Mouse (Mus musculus) lung, embryonic 15.5 days (tissue): ENCODE measurements at regions not wholly inside any gene's neighbourhood (a gene's known extent, or its start where the extent isn't known, plus 50 kb on each side); places are given as distances from the start of the nearest gene placed in this dataset.

ENCODE experiments used
- ATAC-seq: fragments of 200-750 bp; cut with Nextera tagmentation; 2 replicates; pipeline ENCODE4 v1.8.0; 2017; ENCODE audit warnings: moderate number of reproducible peaks, borderline replicate concordance; ENCODE audit not compliant: low FRiP score, low TSS enrichment; ENCODE audit errors: extremely low read depth
- H3K27ac ChIP-seq: fragments of 300-500 bp; sonication (generic); 2 replicates; pipeline ENCODE4 v1.5.1; 2015; ENCODE audit warnings: moderate library complexity, mild to moderate bottlenecking, inconsistent platforms
- H3K27me3 ChIP-seq: fragments of 300-500 bp; sonication (generic); 2 replicates; pipeline ENCODE4 v1.6.1; 2015; ENCODE audit warnings: inconsistent platforms
- H3K36me3 ChIP-seq: fragments of 300-500 bp; sonication (generic); 2 replicates; pipeline ENCODE4 v1.6.1; 2015; ENCODE audit warnings: inconsistent platforms
- H3K4me1 ChIP-seq: fragments of 300-500 bp; sonication (generic); 2 replicates; pipeline ENCODE4 v1.6.1; 2015; ENCODE audit warnings: inconsistent platforms
- H3K4me2 ChIP-seq: fragments of 300-500 bp; sonication (generic); 2 replicates; pipeline ENCODE4 v1.6.1; 2015; ENCODE audit warnings: inconsistent platforms, mild to moderate bottlenecking, moderate library complexity
- H3K4me3 ChIP-seq: fragments of 300-500 bp; sonication (generic); 2 replicates; pipeline ENCODE4 v1.5.1; 2015; ENCODE audit warnings: mild to moderate bottlenecking, inconsistent platforms
- H3K9ac ChIP-seq: fragments of 300-500 bp; sonication (generic); 2 replicates; pipeline ENCODE4 v1.6.1; 2015; ENCODE audit warnings: inconsistent platforms
- H3K9me3 ChIP-seq: fragments of 300-500 bp; sonication (generic); 2 replicates; pipeline ENCODE4 v1.6.1; 2016; ENCODE audit warnings: inconsistent platforms
- WGBS: fragments of 180-500 bp; shearing (Covaris S2); methylation state at CpG from one replicate; pipeline ENCODE4 v1.1.7; 2015; 5-methylcytosine and 5-hydroxymethylcytosine counted together

DNA sequence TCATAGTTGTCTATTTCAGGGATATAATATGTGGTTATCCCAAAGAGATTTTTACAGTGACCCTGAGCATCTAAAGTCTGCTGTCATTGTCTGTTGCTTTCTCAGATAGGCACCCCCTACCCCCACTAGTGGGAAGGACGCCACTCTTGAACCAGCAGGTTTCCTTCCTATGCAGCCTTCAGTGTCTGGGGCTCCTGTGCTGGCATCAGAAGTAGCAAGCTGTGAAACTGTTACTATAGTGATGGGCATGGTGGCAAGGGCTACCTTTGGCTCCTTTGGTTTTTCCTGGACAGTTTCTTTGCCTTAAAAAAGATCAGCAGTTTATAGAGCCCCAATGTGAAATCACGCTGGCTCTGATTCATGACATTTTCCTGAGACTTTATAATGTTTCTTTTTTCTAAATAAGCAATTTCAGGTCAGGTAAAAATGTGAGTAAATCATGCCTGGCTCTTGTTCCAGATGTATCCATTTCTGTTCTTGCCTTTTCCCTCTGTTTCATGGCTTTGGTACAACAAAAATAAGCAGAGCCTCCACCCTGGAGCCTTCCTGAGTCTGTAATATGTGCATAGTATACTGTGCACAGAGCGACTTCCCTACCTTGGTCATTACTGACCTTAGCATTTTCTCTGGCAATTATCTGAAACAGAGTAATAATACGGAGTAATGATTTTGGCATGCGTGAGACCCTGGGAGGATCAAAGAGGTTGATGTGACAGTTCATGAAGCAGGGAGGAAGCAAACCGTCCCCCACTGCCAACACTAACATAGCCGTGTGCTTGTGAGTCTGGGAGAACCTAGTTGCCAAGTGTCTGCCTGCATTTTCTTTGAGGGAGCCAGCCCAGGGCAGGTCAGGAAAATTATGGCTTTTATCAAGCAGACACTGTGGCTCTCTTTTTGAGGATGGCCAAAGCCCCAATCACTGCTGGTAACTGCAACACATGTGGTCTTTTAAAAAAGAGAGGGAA is 124.8 kb downstream of the Mettl11b start:
- Histone ChIP-seq H3K27ac (no peak overlapping the region), H3K9me3 (no peaks in the 10 kb centered on the region), H3K4me3 (no peak overlapping the region), H3K4me1 (no peaks in the 10 kb centered on the region), H3K36me3 (no peaks in the 10 kb centered on the region), H3K4me2 (no peak overlapping the region), H3K9ac (no peak overlapping the region), H3K27me3 (no peaks in the 10 kb centered on the region)
- 51% methylated on average over 7 of the region's 7 CpGs for WGBS
- no peak for ATAC-seq

GRCm38 (mm10) chr1:163576411-163576810 is 148.6 kb downstream of the Mettl11b start:
- Histone ChIP-seq H3K27ac (no peak overlapping the region), H3K4me1 (peaks cover 20% of the 10 kb centered on the region), H3K4me3 (no peak overlapping the region), H3K4me2 (no peak overlapping the region), H3K9ac (no peak overlapping the region), H3K36me3 (no peaks in the 10 kb centered on the region), H3K9me3 (no peaks in the 10 kb centered on the region), H3K27me3 (no peaks in the 10 kb centered on the region)
- WGBS: 25% methylated on average over 4 of the region's 4 CpGs
- no peak for ATAC-seq

GRCm38 (mm10) chr1:163575593-163575992 is 149.4 kb downstream of the Mettl11b start:
- Histone ChIP-seq H3K9ac (no peak overlapping the region), H3K9me3 (no peaks in the 10 kb centered on the region), H3K4me3 (no peak overlapping the region), H3K4me1 (peaks cover 20% of the 10 kb centered on the region), H3K4me2 (no peak overlapping the region), H3K27ac (no peak overlapping the region), H3K36me3 (no peaks in the 10 kb centered on the region), H3K27me3 (no peaks in the 10 kb centered on the region)
- 50% methylated on average over 2 of the region's 2 CpGs for WGBS
- ATAC-seq: no peak

GRCm38 (mm10) chr1:163574409-163575161 is 150.4 kb downstream of the Mettl11b start:
- whole genome bisulfite sequencing: 30% methylated on average over 16 of the region's 16 CpGs
- peaks cover 20% of the 10 kb centered on the region for H3K4me1 ChIP-seq
- peak overlapping the region; percentile 30; the same call in 1 of the 2 replicates for H3K4me2 ChIP-seq
- H3K4me3 ChIP-seq: no peak overlapping the region
- no peaks in the 10 kb centered on the region for H3K27me3 ChIP-seq
- ATAC-seq: peak; percentile 68
- H3K27ac ChIP-seq: 0 out of 2 replicates have a peak overlapping the region, but pooled peaks have one; percentile 5
- no peaks in the 10 kb centered on the region for H3K9me3 ChIP-seq
- no peak overlapping the region for H3K9ac ChIP-seq
- no peaks in the 10 kb centered on the region for H3K36me3 ChIP-seq

DNA sequence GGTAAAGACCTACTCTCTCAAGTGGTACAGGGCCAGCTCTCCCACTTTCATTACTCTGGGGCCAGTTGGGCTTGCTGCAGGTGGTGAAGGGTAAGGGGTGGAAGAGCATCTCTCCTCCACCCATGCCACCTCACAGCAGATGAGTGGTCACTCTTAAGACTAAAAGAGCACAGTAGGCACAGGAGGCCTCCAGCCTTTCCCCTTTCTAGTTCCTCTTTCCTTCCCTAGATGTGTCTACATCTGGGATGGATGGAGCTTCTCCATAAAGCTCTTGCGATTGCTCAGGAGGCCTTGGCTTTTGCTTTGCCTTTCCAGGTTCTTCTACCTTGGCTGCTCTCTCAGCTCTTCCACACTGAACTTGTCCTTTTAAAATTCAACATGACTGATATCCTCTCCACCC is 151.5 kb downstream of the Mettl11b start:
- Histone ChIP-seq H3K9ac (no peak overlapping the region), H3K4me2 (no peak overlapping the region), H3K9me3 (no peaks in the 10 kb centered on the region), H3K27me3 (no peaks in the 10 kb centered on the region), H3K36me3 (no peaks in the 10 kb centered on the region), H3K4me3 (no peak overlapping the region), H3K27ac (no peak overlapping the region), H3K4me1 (peaks cover 20% of the 10 kb centered on the region)
- ATAC-seq: no peak
- WGBS: 100% methylated on average over 1 of the region's 1 CpGs

GRCm38 (mm10) chr1:163563791-163564190 is 160.3 kb upstream of the Gorab start:
- Histone ChIP-seq H3K4me2 (no peak overlapping the region), H3K9me3 (no peaks in the 10 kb centered on the region), H3K27ac (no peak overlapping the region), H3K27me3 (no peaks in the 10 kb centered on the region), H3K36me3 (no peaks in the 10 kb centered on the region), H3K4me3 (no peak overlapping the region), H3K4me1 (peaks cover 13% of the 10 kb centered on the region; the same call in 1 of the 2 replicates), H3K9ac (no peak overlapping the region)
- ATAC-seq: no peak
- 41% methylated on average over 1 of the region's 1 CpGs for WGBS

DNA sequence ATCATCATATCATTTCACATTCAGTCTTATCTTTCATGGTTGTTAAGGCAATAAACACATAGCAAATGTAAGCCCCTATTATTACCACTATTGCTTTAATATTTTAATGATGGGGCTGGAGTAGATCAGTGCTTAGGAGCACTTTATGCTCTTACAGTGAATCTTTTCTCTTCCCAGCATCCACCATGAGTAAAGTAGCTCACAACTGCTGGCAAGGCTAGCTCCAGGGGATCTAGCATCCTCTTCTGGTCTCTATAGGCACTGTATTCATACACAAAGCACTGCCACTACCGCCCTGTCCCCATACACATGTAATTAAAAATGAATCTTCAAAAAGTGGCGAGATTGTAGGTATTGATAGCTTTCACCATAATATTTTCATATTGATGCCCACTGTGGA is 159.6 kb upstream of the Gorab start:
- Histone ChIP-seq H3K4me2 (no peak overlapping the region), H3K4me3 (no peak overlapping the region), H3K36me3 (no peaks in the 10 kb centered on the region), H3K4me1 (peaks cover 13% of the 10 kb centered on the region; the same call in 1 of the 2 replicates), H3K9me3 (no peaks in the 10 kb centered on the region), H3K27ac (no peak overlapping the region), H3K27me3 (no peaks in the 10 kb centered on the region), H3K9ac (no peak overlapping the region)
- no peak for ATAC-seq
- WGBS: 86% methylated on average over 2 of the region's 2 CpGs

- H3K36me3 ChIP-seq: no peaks in the 10 kb centered on the region
- no peaks in the 10 kb centered on the region for H3K9me3 ChIP-seq
- no peaks in the 10 kb centered on the region for H3K27me3 ChIP-seq
- H3K9ac ChIP-seq: no peak overlapping the region
- no peak overlapping the region for H3K27ac ChIP-seq
- WGBS: 30% methylated on average over 4 of the region's 4 CpGs
- no peak overlapping the region for H3K4me2 ChIP-seq
- peaks cover 18% of the 10 kb centered on the region; the same call in 1 of the 2 replicates for H3K4me1 ChIP-seq
- no peak overlapping the region for H3K4me3 ChIP-seq
- no peak for ATAC-seq
Observed at GRCm38 (mm10) chr1:163562166-163562733, 158.8 kb upstream of the Gorab start.

- Histone ChIP-seq H3K9ac (no peak overlapping the region), H3K9me3 (no peaks in the 10 kb centered on the region), H3K4me2 (no peak overlapping the region), H3K27me3 (no peaks in the 10 kb centered on the region), H3K27ac (no peak overlapping the region), H3K4me1 (peaks cover 18% of the 10 kb centered on the region; the same call in 1 of the 2 replicates), H3K4me3 (no peak overlapping the region), H3K36me3 (no peaks in the 10 kb centered on the region)
- WGBS: 41% methylated on average over 5 of the region's 5 CpGs
- no peak for ATAC-seq
Observed at GRCm38 (mm10) chr1:163561016-163561415, 157.5 kb upstream of the Gorab start.

DNA sequence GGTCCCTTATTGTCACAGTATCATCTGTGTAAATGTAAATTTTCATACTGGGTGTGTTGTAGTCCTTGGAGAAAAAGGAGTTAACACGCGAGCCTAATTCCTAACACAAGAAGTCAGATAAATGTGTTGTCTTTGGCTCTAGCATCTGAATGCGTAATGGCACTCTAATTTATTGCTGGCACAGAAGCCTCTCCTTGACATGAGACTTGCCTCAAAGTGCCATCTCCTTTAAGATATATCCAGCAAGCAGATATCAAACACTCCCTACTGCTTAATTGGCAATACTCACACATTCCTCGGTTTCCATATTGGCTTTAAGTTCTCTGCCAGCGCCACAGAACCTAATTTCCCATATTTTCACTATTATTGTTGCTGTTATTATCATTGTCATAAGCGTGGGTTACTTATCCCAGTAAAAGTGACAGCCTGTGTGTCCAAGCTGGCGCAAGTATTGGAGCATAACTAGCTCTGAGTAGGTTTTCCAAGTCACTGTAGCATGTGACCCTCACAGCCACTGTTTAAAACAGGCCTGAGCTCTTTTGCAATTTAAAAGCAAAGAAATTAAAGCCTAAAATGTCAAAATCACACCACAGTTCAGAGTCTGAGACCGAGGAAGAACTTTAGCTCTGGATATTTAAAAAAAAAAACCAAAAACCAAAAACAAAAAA is 156.9 kb upstream of the Gorab start:
- Histone ChIP-seq H3K9me3 (no peaks in the 10 kb centered on the region), H3K4me1 (peaks cover 18% of the 10 kb centered on the region; the same call in 1 of the 2 replicates), H3K4me2 (no peak overlapping the region), H3K4me3 (no peak overlapping the region), H3K27ac (no peak overlapping the region), H3K27me3 (no peaks in the 10 kb centered on the region), H3K36me3 (no peaks in the 10 kb centered on the region), H3K9ac (no peak overlapping the region)
- 77% methylated on average over 8 of the region's 8 CpGs for WGBS
- no peak for ATAC-seq

DNA sequence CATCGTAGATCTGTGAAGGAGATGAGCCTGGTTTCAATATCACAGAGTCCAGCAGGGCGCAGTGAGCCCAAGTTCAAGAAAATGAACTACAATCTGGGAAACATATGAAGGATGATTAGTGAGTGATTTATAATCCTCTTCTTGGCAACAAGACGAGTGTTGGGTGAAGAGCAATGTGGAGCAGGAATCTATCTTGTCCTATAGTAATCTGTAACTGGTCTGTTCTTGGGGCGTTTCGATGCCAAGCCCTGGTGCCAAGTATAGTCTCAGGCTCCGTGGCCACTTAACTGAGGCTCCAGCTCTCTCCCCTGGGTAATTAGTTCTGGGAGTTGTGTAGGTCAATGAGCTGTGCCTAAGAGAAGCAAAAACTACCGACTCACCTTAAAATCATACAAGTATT is 154.4 kb upstream of the Gorab start:
- WGBS: 60% methylated on average over 7 of the region's 7 CpGs
- Histone ChIP-seq H3K9me3 (no peaks in the 10 kb centered on the region), H3K4me3 (no peak overlapping the region), H3K4me2 (no peak overlapping the region), H3K36me3 (no peaks in the 10 kb centered on the region), H3K27ac (no peak overlapping the region), H3K4me1 (peaks cover 18% of the 10 kb centered on the region; the same call in 1 of the 2 replicates), H3K9ac (no peak overlapping the region), H3K27me3 (no peaks in the 10 kb centered on the region)
- no peak for ATAC-seq
